Mouse (Mus musculus): Measurements from ENCODE around the gene Rex1bd.
"Not testable (repeated sequence)": the region's sequence is repeated elsewhere in the genome, so short reads cannot be mapped to it uniquely, and the experiment has no call there.

The Rex1bd gene

GRCm38 (mm10) chr8:70530314-70530713 is 23.8 kb upstream of the Rex1bd start:
- in situ Hi-C loops (cut with MboI; ENCODE audit: low pct_unique_long_range_greater_than_20kb in 1 of 2, low sequenced_read_pairs in 2 of 2, unreplicated experiment in 1 of 2) = no loop called here

GRCm38 (mm10) chr8:70529741-70530161 is 23.2 kb upstream of the Rex1bd start:
- in situ Hi-C loops (cut with MboI; ENCODE audit: low pct_unique_long_range_greater_than_20kb in 1 of 2, low sequenced_read_pairs in 2 of 2, unreplicated experiment in 1 of 2) = no loop called here

- in situ Hi-C loops (cut with MboI; ENCODE audit: low pct_unique_long_range_greater_than_20kb in 1 of 2, low sequenced_read_pairs in 2 of 2, unreplicated experiment in 1 of 2) = no loop called here
Measured at GRCm38 (mm10) chr8:70529299-70529698, 22.7 kb upstream of the Rex1bd start.

- in situ Hi-C loops (cut with MboI; ENCODE audit: low pct_unique_long_range_greater_than_20kb in 1 of 2, low sequenced_read_pairs in 2 of 2, unreplicated experiment in 1 of 2) = no loop called here
Measured at GRCm38 (mm10) chr8:70528182-70528797, 21.7 kb upstream of the Rex1bd start.

GRCm38 (mm10) chr8:70527512-70528181 is 21.1 kb upstream of the Rex1bd start, which contains the start of the genes Fkbp8 and Kxd1:
Gene Fkbp8, plus strand, starts transcription at chr8:70527724.
Gene Kxd1, minus strand, starts transcription at chr8:70527956.
- in situ Hi-C loops (cut with MboI; ENCODE audit: low pct_unique_long_range_greater_than_20kb in 1 of 2, low sequenced_read_pairs in 2 of 2, unreplicated experiment in 1 of 2) = no loop called here

GRCm38 (mm10) chr8:70527111-70527511 is 20.6 kb upstream of the Rex1bd start:
- in situ Hi-C loops (cut with MboI; ENCODE audit: low pct_unique_long_range_greater_than_20kb in 1 of 2, low sequenced_read_pairs in 2 of 2, unreplicated experiment in 1 of 2) = no loop called here

- in situ Hi-C loops (cut with MboI; ENCODE audit: low pct_unique_long_range_greater_than_20kb in 1 of 2, low sequenced_read_pairs in 2 of 2, unreplicated experiment in 1 of 2) = no loop called here
Measured at GRCm38 (mm10) chr8:70522592-70523403, 16.2 kb upstream of the Rex1bd start.

- in situ Hi-C loops (cut with MboI; ENCODE audit: low pct_unique_long_range_greater_than_20kb in 1 of 2, low sequenced_read_pairs in 2 of 2, unreplicated experiment in 1 of 2) = no loop called here
Measured at GRCm38 (mm10) chr8:70519606-70520005, 13.1 kb upstream of the Rex1bd start.

GRCm38 (mm10) chr8:70519043-70519442 is 12.5 kb upstream of the Rex1bd start:
- in situ Hi-C loops (cut with MboI; ENCODE audit: low pct_unique_long_range_greater_than_20kb in 1 of 2, low sequenced_read_pairs in 2 of 2, unreplicated experiment in 1 of 2) = no loop called here

GRCm38 (mm10) chr8:70517940-70518643 is 11.5 kb upstream of the Rex1bd start:
- in situ Hi-C loops (cut with MboI; ENCODE audit: low pct_unique_long_range_greater_than_20kb in 1 of 2, low sequenced_read_pairs in 2 of 2, unreplicated experiment in 1 of 2) = no loop called here

GRCm38 (mm10) chr8:70513441-70513840 is 6.9 kb upstream of the Rex1bd start:
- in situ Hi-C loops (cut with MboI; ENCODE audit: low pct_unique_long_range_greater_than_20kb in 1 of 2, low sequenced_read_pairs in 2 of 2, unreplicated experiment in 1 of 2) = no loop called here

- in situ Hi-C loops (cut with MboI; ENCODE audit: low pct_unique_long_range_greater_than_20kb in 1 of 2, low sequenced_read_pairs in 2 of 2, unreplicated experiment in 1 of 2) = no loop called here
Measured at GRCm38 (mm10) chr8:70512253-70512903, 5.8 kb upstream of the Rex1bd start.

GRCm38 (mm10) chr8:70511770-70512169 is 5.2 kb upstream of the Rex1bd start:
- in situ Hi-C loops (cut with MboI; ENCODE audit: low pct_unique_long_range_greater_than_20kb in 1 of 2, low sequenced_read_pairs in 2 of 2, unreplicated experiment in 1 of 2) = no loop called here

GRCm38 (mm10) chr8:70511174-70511573 is 4.6 kb upstream of the Rex1bd start:
- in situ Hi-C loops (cut with MboI; ENCODE audit: low pct_unique_long_range_greater_than_20kb in 1 of 2, low sequenced_read_pairs in 2 of 2, unreplicated experiment in 1 of 2) = not testable (repeated sequence)

GRCm38 (mm10) chr8:70510228-70510915 is 3.8 kb upstream of the Rex1bd start, which contains the start of gene Uba52:
Gene Uba52, minus strand, starts transcription at chr8:70510801.
- in situ Hi-C loops (cut with MboI; ENCODE audit: low pct_unique_long_range_greater_than_20kb in 1 of 2, low sequenced_read_pairs in 2 of 2, unreplicated experiment in 1 of 2) = no loop called here

GRCm38 (mm10) chr8:70509281-70509952 is 2.9 kb upstream of the Rex1bd start:
- in situ Hi-C loops (cut with MboI; ENCODE audit: low pct_unique_long_range_greater_than_20kb in 1 of 2, low sequenced_read_pairs in 2 of 2, unreplicated experiment in 1 of 2) = loop anchor here in 1 of 2 experiments (10.0 kb wide), 1 partner anchor 95 kb away; no protein-coding TSS in a partner anchor

GRCm38 (mm10) chr8:70507027-70507393 is 458 bp upstream of the Rex1bd start:
- in situ Hi-C loops (cut with MboI; ENCODE audit: low pct_unique_long_range_greater_than_20kb in 1 of 2, low sequenced_read_pairs in 2 of 2, unreplicated experiment in 1 of 2) = loop anchor here in 1 of 2 experiments (10.0 kb wide), 1 partner anchor 92 kb away; no protein-coding TSS in a partner anchor

Data from mouse embryonic stem cell (cell line).